Mouse (Mus musculus) midbrain, embryonic 11.5 days (tissue): Measurements from ENCODE around the gene Ptpn13. TPM values are rescaled to one million over a fixed set of nuclear protein-coding genes. Genes with fewer than 3 reads are reported as not detected.

Experiments
- ATAC-seq: fragments of 200-750 bp; cut with Nextera tagmentation; 2 replicates; pipeline ENCODE4 v1.8.0; 2017; ENCODE audit warnings: moderate TSS enrichment, moderate library complexity; ENCODE audit not compliant: low FRiP score
- DNase-seq: peaks from one replicate; pipeline ENCODE4 v3.0.0; 2015; ENCODE audit warnings: low spot score; ENCODE audit errors: missing footprints
- H3K27ac ChIP-seq: fragments of 300-500 bp; sonication (generic); 2 replicates; pipeline ENCODE4 v1.5.1; 2014; ENCODE audit warnings: low read depth, low read length
- H3K27me3 ChIP-seq: fragments of 300-500 bp; sonication (generic); 2 replicates; pipeline ENCODE4 v1.6.1; 2014; ENCODE audit warnings: mild to moderate bottlenecking, low read length, moderate library complexity, mixed read lengths; ENCODE audit not compliant: control insufficient read depth, insufficient read depth
- H3K36me3 ChIP-seq: fragments of 300-500 bp; sonication (generic); 2 replicates; pipeline ENCODE4 v1.6.1; 2014; ENCODE audit warnings: mild to moderate bottlenecking, low read length, moderate library complexity, mixed read lengths; ENCODE audit not compliant: control insufficient read depth, insufficient read depth
- H3K4me1 ChIP-seq: fragments of 300-500 bp; sonication (generic); 2 replicates; pipeline ENCODE4 v1.6.1; 2014; ENCODE audit warnings: low read length; ENCODE audit not compliant: control insufficient read depth, insufficient read depth
- H3K4me2 ChIP-seq: fragments of 300-500 bp; sonication (generic); 2 replicates; pipeline ENCODE4 v1.6.1; 2014; ENCODE audit warnings: mild to moderate bottlenecking, moderate library complexity
- H3K4me3 ChIP-seq: fragments of 300-500 bp; sonication (generic); 2 replicates; pipeline ENCODE4 v1.5.1; 2014; ENCODE audit warnings: low read depth, low read length
- H3K9ac ChIP-seq: fragments of 300-500 bp; sonication (generic); 2 replicates; pipeline ENCODE4 v1.6.1; 2014; ENCODE audit warnings: low read length
- H3K9me3 ChIP-seq: fragments of 300-500 bp; sonication (generic); 2 replicates; pipeline ENCODE4 v1.6.1; 2016; ENCODE audit warnings: low read length; ENCODE audit not compliant: control insufficient read depth
- WGBS: fragments of 180-500 bp; shearing (Covaris S2); extraction: QIAGEN DNeasy Blood & Tissue Kit; methylation state at CpG from one replicate; pipeline ENCODE4 v1.1.7; 2014; 5-methylcytosine and 5-hydroxymethylcytosine counted together
- polyA plus RNA-seq: library from polyadenylated mRNA; unstranded; fragments of >200 nt; fragmentation: Nextera tagmentation; extraction: Ambion mirVana; gene quantifications from 2 replicates; pipeline ENCODE4 v1.2.1, GENCODE M21; 2014

Gene Ptpn13
- polyA plus RNA-seq, 1 experiment from 2014 or later, result 18.1 TPM

DNA sequence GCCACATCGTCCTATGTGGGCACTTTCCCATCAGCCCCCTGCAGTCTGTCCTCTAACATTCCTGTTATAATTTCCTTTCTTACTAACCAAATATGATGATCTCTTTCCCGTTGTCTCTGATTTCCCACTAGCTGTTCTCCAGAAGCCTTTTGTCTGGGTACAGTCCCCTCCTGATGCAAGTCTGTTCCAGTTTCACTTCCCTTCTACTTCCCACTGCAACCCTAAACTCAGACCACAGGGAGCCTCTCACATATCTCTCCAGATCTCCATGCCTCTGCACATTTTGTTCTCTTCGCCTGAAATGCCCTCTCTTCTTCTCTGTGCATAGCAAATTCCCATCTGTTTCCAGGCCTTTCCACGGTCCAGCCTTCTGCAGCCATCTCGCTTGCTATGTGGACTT, 35.6 kb upstream of the Ptpn13 start:
- no peak overlapping the region for H3K4me2 ChIP-seq
- no peaks in the 10 kb centered on the region for H3K9me3 ChIP-seq
- DNase-seq, result no peak
- WGBS, result 85% methylated on average over 5 of the region's 5 CpGs
- H3K4me3 ChIP-seq, result no peak overlapping the region
- H3K4me1 ChIP-seq, result 0 out of 2 replicates have a peak, but pooled peaks cover 2% of the 10 kb centered on the region
- no peak overlapping the region for H3K9ac ChIP-seq
- no peaks in the 10 kb centered on the region for H3K36me3 ChIP-seq
- no peak for ATAC-seq
- H3K27ac ChIP-seq, result no peak overlapping the region
- no peaks in the 10 kb centered on the region for H3K27me3 ChIP-seq

- no peaks in the 10 kb centered on the region for H3K36me3 ChIP-seq
- 20% methylated on average over 4 of the region's 4 CpGs for WGBS
- no peak overlapping the region for H3K4me3 ChIP-seq
- no peak overlapping the region for H3K9ac ChIP-seq
- no peaks in the 10 kb centered on the region for H3K9me3 ChIP-seq
- no peak overlapping the region for H3K4me2 ChIP-seq
- DNase-seq (no peak), ATAC-seq (no peak)
- H3K27ac ChIP-seq, result no peak overlapping the region
- 0 out of 2 replicates have a peak, but pooled peaks cover 2% of the 10 kb centered on the region for H3K4me1 ChIP-seq
- H3K27me3 ChIP-seq, result no peaks in the 10 kb centered on the region
These were observed 31.8 kb upstream of the Ptpn13 start for GRCm38 (mm10) chr5:103393220-103393619.

GRCm38 (mm10) chr5:103393752-103394151, 31.2 kb upstream of the Ptpn13 start:
- no peak overlapping the region for H3K4me2 ChIP-seq
- DNase-seq (no peak), ATAC-seq (no peak)
- WGBS, result 56% methylated on average over 16 of the region's 16 CpGs
- no peak overlapping the region for H3K9ac ChIP-seq
- H3K9me3 ChIP-seq, result no peaks in the 10 kb centered on the region
- peak overlapping the region; percentile 30; the same call in 1 of the 2 replicates for H3K27ac ChIP-seq
- no peak overlapping the region for H3K4me3 ChIP-seq
- no peaks in the 10 kb centered on the region for H3K27me3 ChIP-seq
- H3K4me1 ChIP-seq, result 0 out of 2 replicates have a peak, but pooled peaks cover 2% of the 10 kb centered on the region
- H3K36me3 ChIP-seq, result no peaks in the 10 kb centered on the region

DNA sequence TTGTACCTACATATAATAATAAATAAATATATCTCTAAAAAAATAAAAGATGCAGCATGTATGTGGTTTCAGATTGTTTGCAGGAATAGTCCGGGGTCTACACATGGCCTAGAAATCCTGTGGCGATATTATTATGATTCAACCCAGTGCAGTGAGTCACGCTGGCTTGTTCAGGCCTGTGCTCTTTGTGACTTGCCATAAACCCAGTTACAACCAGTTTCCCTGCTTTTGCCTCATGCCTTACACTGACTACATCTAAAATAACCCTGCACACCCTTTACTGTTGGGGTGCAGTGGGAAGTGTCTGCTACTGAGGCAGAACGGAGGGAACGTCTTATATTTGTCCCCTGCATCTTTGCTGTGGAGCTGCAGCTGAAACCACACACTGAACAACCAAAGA, 29.3 kb upstream of the Ptpn13 start:
- Histone ChIP-seq H3K4me1 (0 out of 2 replicates have a peak, but pooled peaks cover 2% of the 10 kb centered on the region), H3K4me3 (no peak overlapping the region), H3K27me3 (no peaks in the 10 kb centered on the region), H3K9ac (no peak overlapping the region), H3K4me2 (no peak overlapping the region), H3K9me3 (no peaks in the 10 kb centered on the region), H3K27ac (no peak overlapping the region), H3K36me3 (no peaks in the 10 kb centered on the region)
- DNase-seq (no peak), ATAC-seq (no peak)
- 94% methylated on average over 5 of the region's 5 CpGs for WGBS

GRCm38 (mm10) chr5:103397429-103397828, 27.6 kb upstream of the Ptpn13 start:
- no peak for ATAC-seq
- WGBS, result 84% methylated on average over 4 of the region's 4 CpGs

GRCm38 (mm10) chr5:103404213-103404968, 20.6 kb upstream of the Ptpn13 start:
- no peak overlapping the region for H3K4me2 ChIP-seq
- H3K9ac ChIP-seq, result no peak overlapping the region
- no peaks in the 10 kb centered on the region for H3K4me1 ChIP-seq
- H3K36me3 ChIP-seq, result no peaks in the 10 kb centered on the region
- ATAC-seq (no peak), DNase-seq (no peak)
- no peak overlapping the region for H3K4me3 ChIP-seq
- no peaks in the 10 kb centered on the region for H3K27me3 ChIP-seq
- H3K27ac ChIP-seq, result no peak overlapping the region
- no peaks in the 10 kb centered on the region for H3K9me3 ChIP-seq
- WGBS, result 85% methylated on average over 12 of the region's 12 CpGs

More at GRCm38 (mm10) chr5:103397429-103397828, 27.6 kb upstream of the Ptpn13 start:
- Histone ChIP-seq H3K27ac (no peak overlapping the region), H3K27me3 (no peaks in the 10 kb centered on the region), H3K4me2 (no peak overlapping the region), H3K36me3 (no peaks in the 10 kb centered on the region), H3K9me3 (no peaks in the 10 kb centered on the region), H3K4me1 (0 out of 2 replicates have a peak, but pooled peaks cover 2% of the 10 kb centered on the region), H3K4me3 (no peak overlapping the region), H3K9ac (no peak overlapping the region)
- DNase-seq, result no peak

GRCm38 (mm10) chr5:103405921-103406320, 19.1 kb upstream of the Ptpn13 start:
- no peak overlapping the region for H3K9ac ChIP-seq
- WGBS, result 98% methylated on average over 2 of the region's 2 CpGs
- no peak overlapping the region for H3K4me3 ChIP-seq
- H3K4me2 ChIP-seq, result no peak overlapping the region
- no peaks in the 10 kb centered on the region for H3K9me3 ChIP-seq
- H3K27ac ChIP-seq, result no peak overlapping the region
- no peaks in the 10 kb centered on the region for H3K36me3 ChIP-seq
- no peak for DNase-seq
- no peak for ATAC-seq
- no peaks in the 10 kb centered on the region for H3K4me1 ChIP-seq
- no peaks in the 10 kb centered on the region for H3K27me3 ChIP-seq

DNA sequence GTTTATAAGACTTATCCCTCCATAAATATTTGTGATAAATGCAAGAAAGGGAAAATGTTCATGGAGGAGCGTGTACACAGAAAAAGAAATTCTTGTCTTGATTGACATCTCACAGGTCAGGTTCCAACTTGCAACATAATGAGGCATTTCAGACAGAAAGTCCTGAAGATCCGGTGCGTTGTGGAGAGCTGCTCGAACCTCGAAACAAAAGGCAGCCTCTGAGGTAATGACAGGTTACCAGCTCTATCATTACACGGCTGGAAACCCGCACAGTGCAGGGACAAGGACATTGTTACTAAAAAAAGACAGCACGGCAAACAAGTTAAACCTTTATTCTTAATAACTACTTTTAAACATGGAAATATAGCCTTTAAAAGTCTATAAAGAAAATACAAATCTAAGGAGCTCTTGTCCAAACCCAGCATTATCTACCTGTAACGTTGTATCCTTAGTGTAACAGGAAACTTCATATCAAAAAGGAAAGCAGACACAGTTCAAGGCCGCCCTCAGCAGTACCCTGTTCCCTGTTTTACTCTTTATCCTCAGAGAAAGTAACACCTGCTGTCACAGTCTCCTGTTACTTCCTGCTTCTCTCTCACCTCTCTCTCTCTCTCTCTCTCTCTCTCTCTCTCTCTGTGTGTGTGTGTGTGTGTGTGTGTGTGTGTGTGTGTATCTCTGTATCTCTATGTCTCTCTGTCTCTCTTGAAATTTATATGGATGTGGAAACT, 12.8 kb upstream of the Ptpn13 start:
- H3K27me3 ChIP-seq, result no peaks in the 10 kb centered on the region
- H3K4me2 ChIP-seq, result no peak overlapping the region
- WGBS, result 70% methylated on average over 10 of the region's 10 CpGs
- H3K9ac ChIP-seq, result no peak overlapping the region
- ATAC-seq, result no peak
- H3K4me1 ChIP-seq, result no peaks in the 10 kb centered on the region
- H3K27ac ChIP-seq, result no peak overlapping the region
- no peak overlapping the region for H3K4me3 ChIP-seq
- H3K9me3 ChIP-seq, result no peaks in the 10 kb centered on the region
- DNase-seq, result no peak
- no peaks in the 10 kb centered on the region for H3K36me3 ChIP-seq

DNA sequence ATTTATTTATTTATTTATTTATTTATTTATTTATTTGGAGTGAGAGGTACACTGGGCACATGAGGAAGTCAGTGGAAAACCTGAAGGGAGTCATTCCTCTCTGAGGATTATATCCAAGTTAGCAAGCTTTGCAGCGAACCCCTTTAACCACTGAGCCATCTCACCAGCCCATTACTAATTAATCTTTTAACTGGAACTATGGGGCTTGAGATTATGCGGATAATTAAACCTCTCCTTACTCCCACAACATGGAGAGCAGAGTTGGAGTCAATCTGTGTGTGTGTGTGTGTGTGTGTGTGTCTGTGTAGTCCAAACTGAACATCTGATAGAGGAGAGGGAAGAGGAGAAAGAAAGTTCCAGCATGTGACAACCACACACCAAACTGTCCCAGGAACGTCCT, 10.4 kb upstream of the Ptpn13 start:
- Histone ChIP-seq H3K4me3 (no peak overlapping the region), H3K4me2 (no peak overlapping the region), H3K4me1 (no peaks in the 10 kb centered on the region), H3K9me3 (no peaks in the 10 kb centered on the region), H3K27ac (no peak overlapping the region), H3K27me3 (no peaks in the 10 kb centered on the region), H3K36me3 (no peaks in the 10 kb centered on the region), H3K9ac (no peak overlapping the region)
- ATAC-seq, result no peak
- DNase-seq, result no peak
- 58% methylated on average over 3 of the region's 3 CpGs for WGBS
